Comparison of ENCODE assay signal across 13 mouse cellular contexts in genomic region chr1:120921540-120921939, GRCm38 (mm10).
DNase-seq lines count a peak whose midpoint lies in the region; ATAC-seq and TF ChIP-seq lines count a peak whose summit lies in the region.
"Had no signal": no experiment of that assay in that cellular context is flagged by ENCODE, and none has a peak within 500 bp of the region (broad histone marks: within the 10 kb centered on the region; RNA-seq: fewer than 3 reads in every experiment).

No protein-coding gene starts in this region.

- no peak overlapping the region for H3K27ac ChIP-seq in stomach, postnatal 0 days (replicated peaks)
- H3K27ac ChIP-seq: hindbrain, embryonic 15.5 days; liver, embryonic 15.5 days had no signal

- intact Hi-C loops in gastrocnemius, postnatal 14 days (cut with DNase I; ENCODE audit: low total_unique reads): no loop called here

- peak; percentile 24 for DNase-seq in adrenal gland, postnatal 25 days
- DNase-seq in adrenal gland, postnatal 4 days (ENCODE audit: low spot score in 2 of 2): no peak
- DNase-seq in ovary, adult 18-20 months (ENCODE audit: low spot score): peak; percentile 37
- DNase-seq in ovary, postnatal 10 days (ENCODE audit: low spot score): no peak
- peak; percentile 33 for DNase-seq in gastrocnemius, postnatal 14 days
- DNase-seq in skeletal muscle tissue, adult 2 months (ENCODE audit: low read depth, low spot score): peak; percentile 2
- no peak for DNase-seq in stomach, postnatal 0 days (ENCODE audit: low spot score)
- DNase-seq: lung, postnatal 36 days; right cerebral cortex, postnatal 14 days had no signal

- H3K4me2 ChIP-seq in stomach, postnatal 0 days (replicated peaks; ENCODE audit: low read depth): no peak overlapping the region
- H3K4me2 ChIP-seq: hindbrain, embryonic 15.5 days; liver, embryonic 15.5 days had no signal

- H3K36me3 ChIP-seq in stomach, postnatal 0 days (ENCODE audit: control insufficient read depth, insufficient read depth, low read length): no peaks in the 10 kb centered on the region
- H3K36me3 ChIP-seq: hindbrain, embryonic 15.5 days; liver, embryonic 15.5 days had no signal

- H3K4me3 ChIP-seq in stomach, postnatal 0 days (ENCODE audit: low read depth, low read length): no peak overlapping the region
- H3K4me3 ChIP-seq: hindbrain, embryonic 15.5 days; liver, embryonic 15.5 days had no signal

- no peaks in the 10 kb centered on the region for H3K27me3 ChIP-seq in stomach, postnatal 0 days (ENCODE audit: control insufficient read depth, insufficient read depth, low read length)
- H3K27me3 ChIP-seq: hindbrain, embryonic 15.5 days; liver, embryonic 15.5 days had no signal

- ATAC-seq in frontal cortex, adult (ENCODE audit: low TSS enrichment): no peak
- ATAC-seq in stomach, postnatal 0 days (ENCODE audit: low FRiP score, low TSS enrichment): no peak
- ATAC-seq: midbrain, embryonic 16.5 days had no signal

- no peak overlapping the region for H3K9ac ChIP-seq in stomach, postnatal 0 days (ENCODE audit: low read length)
- H3K9ac ChIP-seq: hindbrain, embryonic 15.5 days; liver, embryonic 15.5 days had no signal

- WGBS in stomach, postnatal 0 days: 75% methylated on average over 3 of the region's 3 CpGs

- no peaks in the 10 kb centered on the region for H3K9me3 ChIP-seq in stomach, postnatal 0 days (ENCODE audit: control insufficient read depth, low read length)
- H3K9me3 ChIP-seq: hindbrain, embryonic 15.5 days; liver, embryonic 15.5 days had no signal

- no peak for TF ChIP-seq EP300 in stomach, postnatal 0 days (optimal IDR thresholded peaks at IDR 0.05)

- no peak for TF ChIP-seq CTCF in stomach, postnatal 0 days (IDR thresholded peaks at IDR 0.05; ENCODE audit: low read depth)

- no peaks in the 10 kb centered on the region for H3K4me1 ChIP-seq in stomach, postnatal 0 days (replicated peaks; ENCODE audit: control insufficient read depth, insufficient read depth)
- H3K4me1 ChIP-seq: hindbrain, embryonic 15.5 days; liver, embryonic 15.5 days had no signal

Comparison
In these comparisons a context has a peak if more than half of its experiments do, and no peak if none do; other contexts are left out.
1. DNase-seq: peak in adrenal gland, postnatal 25 days (single experiment), ovary, adult 18-20 months (single experiment), gastrocnemius, postnatal 14 days (single experiment) and skeletal muscle tissue, adult 2 months (single experiment); none in adrenal gland, postnatal 4 days (0 of 2), ovary, postnatal 10 days (single experiment) and stomach, postnatal 0 days (single experiment).